ENCODE assay signal across 35 mouse cellular contexts in the genomic region with DNA sequence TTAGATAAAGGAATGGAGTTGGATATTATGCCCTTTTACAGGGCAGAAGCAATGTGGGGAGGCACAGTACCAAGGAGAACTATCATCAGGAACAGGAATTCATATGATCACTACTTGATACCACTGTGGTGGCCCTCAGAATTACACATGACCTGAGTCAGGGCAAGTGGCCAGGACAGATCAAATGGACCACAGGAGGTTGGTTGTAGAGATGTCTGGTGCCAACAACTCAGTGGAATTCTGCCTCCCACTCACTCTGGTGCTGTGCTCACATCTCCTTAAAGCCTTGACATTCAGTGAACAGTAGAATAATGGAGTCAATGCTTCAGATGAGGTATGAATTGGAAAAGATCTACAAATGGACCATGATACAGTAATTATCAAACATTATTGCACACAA. TPM values are rescaled to one million over a fixed set of nuclear protein-coding genes. Genes with fewer than 3 reads are reported as not detected.
DNase-seq lines count a peak whose midpoint lies in the region; ATAC-seq and TF ChIP-seq lines count a peak whose summit lies in the region.
"Had no signal": no experiment of that assay in that cellular context is flagged by ENCODE, and none has a peak within 500 bp of the region (broad histone marks: within the 10 kb centered on the region; RNA-seq: fewer than 3 reads in every experiment).

No protein-coding gene starts in this region.

- no peaks in the 10 kb centered on the region for H3K27me3 ChIP-seq in hindbrain, postnatal 0 days (ENCODE audit: insufficient read depth, low read length)
- no peaks in the 10 kb centered on the region for H3K27me3 ChIP-seq in hindbrain, embryonic 11.5 days (ENCODE audit: control insufficient read depth, insufficient read depth, low read length)
- H3K27me3 ChIP-seq in cerebellum, adult 2 months (ENCODE audit: control insufficient read depth, insufficient read depth, low read length), result no peaks in the 10 kb centered on the region
- no peaks in the 10 kb centered on the region for H3K27me3 ChIP-seq in liver, embryonic 11.5 days (replicated peaks; ENCODE audit: control insufficient read depth, insufficient read depth, low read length)
- H3K27me3 ChIP-seq: forebrain, embryonic 13.5 days; hindbrain, embryonic 15.5 days; intestine, embryonic 15.5 days; limb, embryonic 15.5 days; neural tube, embryonic 12.5 days had no signal

- peak; percentile 58; the same call in 1 of the 2 replicates for ATAC-seq in hindbrain, postnatal 0 days
- no peak for ATAC-seq in hindbrain, embryonic 11.5 days (ENCODE audit: low FRiP score)
- ATAC-seq in liver, embryonic 11.5 days (replicated peaks; ENCODE audit: low FRiP score), result no peak
- ATAC-seq: forebrain, embryonic 13.5 days; intestine, embryonic 15.5 days; midbrain, embryonic 16.5 days had no signal

- peak; percentile 57 for DNase-seq in hindbrain, postnatal 0 days (ENCODE audit: low spot score)
- no peak for DNase-seq in hindbrain, embryonic 11.5 days (ENCODE audit: low spot score)
- peak; percentile 54 for DNase-seq in brain, adult 2 months (ENCODE audit: low read depth, low spot score)
- DNase-seq in cerebellum, adult 2 months, result peak; percentile 31 to 66
- DNase-seq in cerebellum, postnatal 14 days, result peak; percentile 82 to 86
- DNase-seq in yolk sac, embryonic 10.5 days (ENCODE audit: low spot score), result no peak
- DNase-seq in liver, embryonic 11.5 days (ENCODE audit: low spot score), result no peak
- no peak for DNase-seq in thymus, adult 18-20 months
- DNase-seq: adrenal gland, postnatal 25 days; gastrocnemius, postnatal 14 days; heart, adult 18-20 months; heart, postnatal 4 days; kidney, adult 8-10 months; kidney, postnatal 4 days; lung, adult 2 months; lung, postnatal 10 days; right cerebral cortex, adult 18-20 months; thymus, adult 2 months; thymus, postnatal 36 days had no signal

- H3K4me1 ChIP-seq in hindbrain, postnatal 0 days (ENCODE audit: insufficient read depth, low read length), result no peaks in the 10 kb centered on the region
- no peaks in the 10 kb centered on the region for H3K4me1 ChIP-seq in hindbrain, embryonic 11.5 days (replicated peaks; ENCODE audit: control insufficient read depth, insufficient read depth, low read length)
- peaks cover 7% of the 10 kb centered on the region; the same call in 1 of the 2 replicates for H3K4me1 ChIP-seq in cerebellum, adult 2 months (ENCODE audit: control insufficient read depth, insufficient read depth, low read length)
- H3K4me1 ChIP-seq in liver, embryonic 11.5 days (replicated peaks; ENCODE audit: control insufficient read depth, insufficient read depth, low read length), result no peaks in the 10 kb centered on the region
- H3K4me1 ChIP-seq: intestine, embryonic 15.5 days; limb, embryonic 15.5 days; neural tube, embryonic 12.5 days had no signal

- no peak for TF ChIP-seq CTCF in hindbrain, postnatal 0 days (IDR thresholded peaks at IDR 0.05; ENCODE audit: low read depth)
- no peak for TF ChIP-seq CTCF in cerebellum, adult 2 months (IDR thresholded peaks at IDR 0.05; ENCODE audit: borderline replicate concordance, insufficient read depth, low read depth, low read length)

- no peak overlapping the region for H3K9ac ChIP-seq in hindbrain, postnatal 0 days (replicated peaks; ENCODE audit: low read length)
- H3K9ac ChIP-seq in hindbrain, embryonic 11.5 days (ENCODE audit: low read depth, low read length), result no peak overlapping the region
- no peak overlapping the region for H3K9ac ChIP-seq in liver, embryonic 11.5 days (ENCODE audit: low read depth, low read length)
- H3K9ac ChIP-seq: forebrain, embryonic 13.5 days; hindbrain, embryonic 15.5 days; intestine, embryonic 15.5 days; limb, embryonic 15.5 days; liver, embryonic 14.5 days; neural tube, embryonic 12.5 days had no signal

- no peak overlapping the region for H3K27ac ChIP-seq in hindbrain, postnatal 0 days
- no peak overlapping the region for H3K27ac ChIP-seq in hindbrain, embryonic 11.5 days (ENCODE audit: low read depth, low read length)
- no peak overlapping the region for H3K27ac ChIP-seq in cerebellum, adult 2 months (ENCODE audit: insufficient read depth, low read length)
- H3K27ac ChIP-seq in liver, embryonic 11.5 days (ENCODE audit: low read depth, low read length), result no peak overlapping the region
- H3K27ac ChIP-seq: forebrain, embryonic 13.5 days; hindbrain, embryonic 15.5 days; intestine, embryonic 15.5 days; kidney, postnatal 0 days; limb, embryonic 10.5 days; limb, embryonic 15.5 days; liver, embryonic 14.5 days; macrophage; neural tube, embryonic 12.5 days; stomach, postnatal 0 days had no signal

- no peak overlapping the region for H3K4me3 ChIP-seq in hindbrain, postnatal 0 days (ENCODE audit: low read length)
- H3K4me3 ChIP-seq in hindbrain, embryonic 11.5 days (ENCODE audit: low read depth, low read length), result no peak overlapping the region
- no peak overlapping the region for H3K4me3 ChIP-seq in cerebellum, adult 2 months (replicated peaks; ENCODE audit: insufficient read depth, low read depth, low read length)
- H3K4me3 ChIP-seq in liver, embryonic 11.5 days (ENCODE audit: low read depth, low read length), result no peak overlapping the region
- H3K4me3 ChIP-seq: forebrain, embryonic 13.5 days; hindbrain, embryonic 15.5 days; intestine, embryonic 15.5 days; limb, embryonic 10.5 days; limb, embryonic 15.5 days; myocyte; neural tube, embryonic 12.5 days had no signal

- no peak overlapping the region for H3K4me2 ChIP-seq in hindbrain, postnatal 0 days (ENCODE audit: low read depth, low read length)
- H3K4me2 ChIP-seq in hindbrain, embryonic 11.5 days (replicated peaks; ENCODE audit: low read depth, low read length), result no peak overlapping the region
- no peak overlapping the region for H3K4me2 ChIP-seq in liver, embryonic 11.5 days
- H3K4me2 ChIP-seq: forebrain, embryonic 13.5 days; heart, embryonic 11.5 days; hindbrain, embryonic 15.5 days; intestine, embryonic 15.5 days; limb, embryonic 15.5 days; neural tube, embryonic 12.5 days had no signal

- H3K36me3 ChIP-seq in hindbrain, postnatal 0 days (ENCODE audit: insufficient read depth, low read length), result no peaks in the 10 kb centered on the region
- no peaks in the 10 kb centered on the region for H3K36me3 ChIP-seq in hindbrain, embryonic 11.5 days (ENCODE audit: control insufficient read depth, insufficient read depth, low read length)
- H3K36me3 ChIP-seq in liver, embryonic 11.5 days (ENCODE audit: control insufficient read depth, insufficient read depth, low read length), result no peaks in the 10 kb centered on the region
- H3K36me3 ChIP-seq: hindbrain, embryonic 15.5 days; intestine, embryonic 15.5 days; limb, embryonic 10.5 days; limb, embryonic 15.5 days; neural tube, embryonic 12.5 days had no signal

- TF ChIP-seq POLR2A in cerebellum, adult 2 months (IDR thresholded peaks at IDR 0.05; ENCODE audit: borderline replicate concordance, insufficient read depth, low read length), result no peak

- no peaks in the 10 kb centered on the region for H3K9me3 ChIP-seq in hindbrain, postnatal 0 days (ENCODE audit: low read length)
- H3K9me3 ChIP-seq in hindbrain, embryonic 11.5 days (ENCODE audit: control insufficient read depth, low read length), result no peaks in the 10 kb centered on the region
- no peaks in the 10 kb centered on the region for H3K9me3 ChIP-seq in liver, embryonic 11.5 days (ENCODE audit: control insufficient read depth, low read length)
- H3K9me3 ChIP-seq: forebrain, embryonic 13.5 days; hindbrain, embryonic 15.5 days; intestine, embryonic 15.5 days; limb, embryonic 10.5 days; limb, embryonic 15.5 days; neural tube, embryonic 12.5 days had no signal

RNA-seq across cellular contexts. Expression of a gene that starts 45.9 kb away (rescaled TPM):
- total RNA-seq in hindbrain, postnatal 0 days (2014; rRNA removed), result 69.7 and 70.0 TPM in 2 replicates
- 57.5 and 60.9 TPM in 2 replicates for polyA plus RNA-seq in hindbrain, postnatal 0 days (2015; fragmentation: Nextera tagmentation; extraction: Ambion mirVana)
- 8.6 and 9.9 TPM in 2 replicates for polyA plus RNA-seq in hindbrain, embryonic 11.5 days (2014; fragmentation: Nextera tagmentation; extraction: Ambion mirVana)
- 12.5 and 16.0 TPM in 2 replicates for polyA plus RNA-seq in cerebellum, adult 2 months (2012; rRNA removed)
- 0.56 and 0.86 TPM in 2 replicates for polyA plus RNA-seq in liver, embryonic 11.5 days (2014; fragmentation: Nextera tagmentation; extraction: Ambion mirVana)
- total RNA-seq: heart, adult 18-20 months; megakaryocyte-erythroid progenitor cell, adult 5-6 weeks; MEL had no signal
- polyA plus RNA-seq: macrophage; myocyte; spleen, adult 2 months had no signal

Comparison
In these comparisons a context has a peak if more than half of its experiments do, and no peak if none do; other contexts are left out.
1. DNase-seq: peak in hindbrain, postnatal 0 days (single experiment), brain, adult 2 months (single experiment), cerebellum, adult 2 months (2 of 2) and cerebellum, postnatal 14 days (2 of 2); none in hindbrain, embryonic 11.5 days (single experiment), yolk sac, embryonic 10.5 days (single experiment), liver, embryonic 11.5 days (single experiment) and thymus, adult 18-20 months (0 of 2).